Mouse (Mus musculus) liver, embryonic 13.5 days (tissue): ENCODE data around the gene Fam120b. TPM values are rescaled to one million over a fixed set of nuclear protein-coding genes. Genes with fewer than 3 reads are reported as not detected.

Experiments
- ATAC-seq: fragments of 200-750 bp; cut with Nextera tagmentation; 2 replicates; pipeline ENCODE4 v1.8.0; 2017; ENCODE audit warnings: low read depth, mild to moderate bottlenecking, moderate number of reproducible peaks, moderate library complexity
- DNase-seq: peaks from one replicate; pipeline ENCODE4 v3.0.0; 2022
- H3K27ac ChIP-seq: fragments of 300-500 bp; sonication (generic); 2 replicates; pipeline ENCODE4 v1.5.1; 2015; ENCODE audit warnings: moderate library complexity, mild to moderate bottlenecking, inconsistent platforms
- H3K27me3 ChIP-seq: fragments of 300-500 bp; sonication (generic); 2 replicates; pipeline ENCODE4 v1.6.1; 2015; ENCODE audit warnings: mild to moderate bottlenecking, inconsistent platforms
- H3K36me3 ChIP-seq: fragments of 300-500 bp; sonication (generic); 2 replicates; pipeline ENCODE4 v1.6.1; 2015; ENCODE audit warnings: mild to moderate bottlenecking, inconsistent platforms
- H3K4me1 ChIP-seq: fragments of 300-500 bp; sonication (generic); replicated peaks from 2 replicates; pipeline ENCODE4 v1.6.1; 2015; ENCODE audit warnings: inconsistent platforms
- H3K4me2 ChIP-seq: fragments of 300-500 bp; sonication (generic); 2 replicates; pipeline ENCODE4 v1.6.1; 2015; ENCODE audit warnings: inconsistent platforms, mild to moderate bottlenecking, moderate library complexity
- H3K4me3 ChIP-seq: fragments of 300-500 bp; sonication (generic); replicated peaks from 2 replicates; pipeline ENCODE4 v1.5.1; 2015; ENCODE audit warnings: mild to moderate bottlenecking, inconsistent platforms
- H3K9ac ChIP-seq: fragments of 300-500 bp; sonication (generic); 2 replicates; pipeline ENCODE4 v1.6.1; 2015; ENCODE audit warnings: mild to moderate bottlenecking, inconsistent platforms
- H3K9me3 ChIP-seq: fragments of 300-500 bp; sonication (generic); replicated peaks from 2 replicates; pipeline ENCODE4 v1.6.1; 2016; ENCODE audit warnings: inconsistent platforms
- WGBS: fragments of 180-500 bp; shearing (Covaris S2); methylation state at CpG from one replicate; pipeline ENCODE4 v1.1.7; 2015; ENCODE audit not compliant: insufficient replicate concordance; 5-methylcytosine and 5-hydroxymethylcytosine counted together
- polyA plus RNA-seq: library from polyadenylated mRNA; unstranded; fragments of >200 nt; fragmentation: Nextera tagmentation; extraction: Ambion mirVana; gene quantifications from 2 replicates; pipeline ENCODE4 v1.2.1, GENCODE M21; 2015

Fam120b gene
- polyA plus RNA-seq, 1 experiment from 2014 or later, result 6.3 TPM

DNA sequence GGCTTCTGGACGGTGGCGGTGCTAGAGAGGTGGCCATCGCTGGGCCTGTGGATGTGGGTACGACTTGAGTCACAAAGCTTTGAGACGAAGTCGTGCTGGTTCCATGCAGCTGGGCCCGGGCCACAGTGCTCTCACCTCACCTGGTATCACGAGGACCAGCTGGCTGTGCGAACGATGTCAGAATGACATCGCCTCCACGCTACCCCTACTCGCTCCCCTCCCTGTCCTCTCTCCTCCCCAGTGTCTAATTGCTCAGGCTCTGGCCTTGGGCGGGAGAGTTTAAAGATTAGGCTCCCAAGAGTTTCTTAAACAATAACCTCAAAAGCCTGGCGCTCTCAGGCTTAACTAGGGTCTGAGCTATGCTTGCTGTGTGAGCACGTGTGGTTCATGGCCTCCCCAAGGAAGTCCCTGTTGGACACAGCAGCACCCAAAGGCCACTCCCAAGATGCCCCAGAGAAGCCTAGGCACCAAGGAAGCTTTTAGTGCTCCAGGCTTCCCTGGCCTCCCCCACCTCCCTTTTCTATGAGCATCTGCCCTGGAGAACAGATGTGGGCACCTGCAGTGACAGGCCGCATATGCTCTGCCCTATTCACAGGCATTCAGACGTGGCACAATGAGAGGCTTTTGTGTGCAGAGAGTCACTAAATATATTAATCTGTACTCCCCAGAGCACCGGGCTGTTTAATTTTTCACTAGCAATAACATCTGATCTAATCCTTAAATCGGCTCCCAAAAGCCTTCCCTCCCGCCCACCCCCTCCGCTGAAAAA, 14.7 kb upstream of the Fam120b start:
- DNase-seq, result no peak
- Histone ChIP-seq H3K4me3 (peak overlapping the region; percentile 43), H3K9ac (no peak overlapping the region), H3K36me3 (no peaks in the 10 kb centered on the region), H3K27ac (no peak overlapping the region), H3K4me1 (peaks cover 15% of the 10 kb centered on the region), H3K4me2 (peak overlapping the region; percentile 57), H3K27me3 (peaks cover 78% of the 10 kb centered on the region), H3K9me3 (no peaks in the 10 kb centered on the region)
- ATAC-seq, result 0 out of 2 replicates have a peak, but pooled peaks have one; percentile 11
- WGBS, result 12% methylated on average over 22 of the region's 22 CpGs

DNA sequence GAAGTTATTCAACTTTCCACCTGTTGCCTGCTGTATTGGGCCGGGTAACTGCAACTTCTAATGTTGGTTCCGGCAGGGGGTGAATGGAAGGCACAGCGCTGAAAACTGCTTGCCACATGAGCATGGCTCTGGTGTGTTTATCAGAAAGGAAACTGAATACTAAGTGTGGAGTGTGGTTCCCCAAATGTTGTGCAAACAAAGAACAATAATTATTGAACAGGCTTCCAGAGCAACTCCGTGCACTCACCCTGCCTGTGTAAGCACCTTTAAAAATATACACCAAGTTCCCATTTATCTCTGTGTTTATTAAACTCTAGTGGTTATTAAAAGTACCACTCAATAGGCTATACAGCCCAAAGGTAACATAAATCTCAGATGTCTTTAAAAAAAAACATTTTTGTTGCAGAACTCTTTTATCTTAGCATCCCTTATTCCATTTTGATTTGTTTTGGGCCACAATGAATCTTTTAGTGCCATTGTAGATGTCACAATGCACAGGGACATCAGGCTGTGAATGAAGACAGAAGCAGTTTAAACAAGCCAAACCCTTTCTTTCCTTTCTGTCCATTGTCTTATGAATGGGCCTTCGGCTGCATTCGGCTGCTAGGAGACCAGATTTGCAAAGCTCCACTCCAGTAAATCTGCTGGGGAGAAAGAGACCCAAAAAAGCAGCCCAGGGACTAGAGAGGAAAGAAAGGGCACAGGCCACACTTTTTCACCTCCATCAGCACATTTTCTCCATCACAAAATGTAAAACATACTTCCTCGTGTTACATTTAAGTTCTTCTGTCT, 13.9 kb upstream of the Fam120b start:
- no peaks in the 10 kb centered on the region for H3K9me3 ChIP-seq
- H3K4me1 ChIP-seq, result peaks cover 9% of the 10 kb centered on the region; the same call in 1 of the 2 replicates
- peaks cover 75% of the 10 kb centered on the region for H3K27me3 ChIP-seq
- no peaks in the 10 kb centered on the region for H3K36me3 ChIP-seq
- ATAC-seq, result no peak
- H3K9ac ChIP-seq, result no peak overlapping the region
- no peak overlapping the region for H3K4me2 ChIP-seq
- 30% methylated on average over 7 of the region's 7 CpGs for WGBS
- no peak overlapping the region for H3K4me3 ChIP-seq
- H3K27ac ChIP-seq, result no peak overlapping the region
- no peak for DNase-seq

- DNase-seq (no peak), ATAC-seq (no peak)
- H3K9ac ChIP-seq, result no peak overlapping the region
- peaks cover 9% of the 10 kb centered on the region; the same call in 1 of the 2 replicates for H3K4me1 ChIP-seq
- H3K36me3 ChIP-seq, result no peaks in the 10 kb centered on the region
- H3K4me2 ChIP-seq, result no peak overlapping the region
- H3K27ac ChIP-seq, result no peak overlapping the region
- H3K4me3 ChIP-seq, result no peak overlapping the region
- H3K27me3 ChIP-seq, result peaks cover 62% of the 10 kb centered on the region
- WGBS, result 78% methylated on average over 5 of the region's 5 CpGs
- no peaks in the 10 kb centered on the region for H3K9me3 ChIP-seq
Measured at GRCm38 (mm10) chr17:15383360-15383759, 12.6 kb upstream of the Fam120b start.

- Histone ChIP-seq H3K4me3 (no peak overlapping the region), H3K4me2 (no peak overlapping the region), H3K9ac (no peak overlapping the region), H3K36me3 (no peaks in the 10 kb centered on the region), H3K9me3 (no peaks in the 10 kb centered on the region), H3K27ac (no peak overlapping the region), H3K27me3 (peaks cover 21% of the 10 kb centered on the region), H3K4me1 (no peaks in the 10 kb centered on the region)
- ATAC-seq (peak; percentile 29; the same call in 1 of the 2 replicates), DNase-seq (no peak)
- 50% methylated on average over 4 of the region's 4 CpGs for WGBS
Measured at GRCm38 (mm10) chr17:15388892-15389291, 7.1 kb upstream of the Fam120b start.

DNA sequence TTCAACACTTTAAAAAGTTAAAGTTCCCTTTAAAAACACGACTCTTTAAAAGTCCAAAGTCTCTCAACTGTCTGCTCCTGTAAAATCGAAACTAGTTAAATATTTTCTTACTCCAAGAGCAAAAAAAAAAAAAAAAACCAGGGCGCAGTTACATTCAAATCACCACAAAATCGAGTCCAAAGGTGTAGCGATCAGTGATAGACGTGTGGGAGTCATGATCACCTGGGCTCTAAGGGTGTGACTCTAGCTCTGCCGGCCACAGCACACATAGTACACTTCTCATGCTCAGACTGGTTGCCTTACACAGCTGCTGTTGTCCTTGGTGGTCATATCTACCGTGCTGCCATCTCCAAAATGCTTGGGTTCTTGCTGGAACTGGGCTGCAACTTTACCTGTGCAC, 6.6 kb upstream of the Fam120b start:
- Histone ChIP-seq H3K4me3 (no peak overlapping the region), H3K27ac (peak overlapping the region; percentile 44), H3K27me3 (peaks cover 18% of the 10 kb centered on the region; the same call in 1 of the 2 replicates), H3K4me2 (no peak overlapping the region), H3K4me1 (no peaks in the 10 kb centered on the region), H3K9ac (no peak overlapping the region), H3K9me3 (no peaks in the 10 kb centered on the region), H3K36me3 (no peaks in the 10 kb centered on the region)
- WGBS, result 49% methylated on average over 8 of the region's 8 CpGs
- no peak for DNase-seq
- ATAC-seq, result peak; percentile 77

DNA sequence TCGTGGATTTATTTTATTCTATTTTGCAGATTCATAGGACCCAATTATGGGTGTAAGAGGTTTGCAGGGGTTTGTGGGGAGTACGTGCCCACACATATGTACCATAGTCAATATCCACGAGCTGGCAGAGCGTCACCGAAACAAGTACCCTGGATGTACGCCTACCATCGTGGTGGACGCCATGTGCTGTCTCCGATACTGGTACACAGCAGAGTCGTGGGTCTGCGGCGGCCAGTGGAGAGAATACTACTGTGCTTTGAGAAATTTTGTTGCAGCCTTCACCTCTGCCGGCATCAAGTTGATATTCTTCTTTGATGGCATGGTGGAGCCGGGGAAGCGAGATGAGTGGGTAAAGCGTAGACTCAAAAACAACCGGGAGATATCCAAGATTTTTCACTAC, 5.7 kb downstream of the Fam120b start:
- 85% methylated on average over 17 of the region's 17 CpGs for WGBS
- Histone ChIP-seq H3K36me3 (peaks cover 28% of the 10 kb centered on the region), H3K4me3 (no peak overlapping the region), H3K4me2 (no peak overlapping the region), H3K27me3 (no peaks in the 10 kb centered on the region), H3K9me3 (no peaks in the 10 kb centered on the region), H3K9ac (no peak overlapping the region), H3K4me1 (peaks cover 8% of the 10 kb centered on the region), H3K27ac (no peak overlapping the region)
- no peak for ATAC-seq
- DNase-seq, result no peak

DNA sequence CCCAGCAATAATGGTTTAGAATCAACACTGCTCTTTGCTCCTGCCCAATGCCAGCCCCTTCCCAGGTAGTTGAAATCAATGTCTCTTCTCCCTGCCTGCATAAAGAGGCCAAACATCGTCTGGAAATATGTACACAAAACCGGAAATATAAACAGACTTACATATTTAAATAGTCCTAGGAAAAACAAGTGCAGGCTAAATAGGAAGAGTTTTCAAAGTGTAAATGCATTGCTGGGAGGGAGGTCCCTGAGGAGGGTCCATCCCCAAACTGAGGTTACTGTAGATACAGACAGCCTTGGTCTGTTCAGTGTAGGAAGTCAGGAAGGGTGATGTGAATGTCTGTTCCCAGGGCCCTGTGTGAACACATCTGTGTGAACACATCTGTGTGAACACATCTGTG, 10.6 kb downstream of the Fam120b start:
- Histone ChIP-seq H3K9me3 (no peaks in the 10 kb centered on the region), H3K4me1 (no peaks in the 10 kb centered on the region), H3K9ac (no peak overlapping the region), H3K4me3 (no peak overlapping the region), H3K27me3 (no peaks in the 10 kb centered on the region), H3K36me3 (peaks cover 55% of the 10 kb centered on the region), H3K4me2 (no peak overlapping the region), H3K27ac (no peak overlapping the region)
- 63% methylated on average over 2 of the region's 2 CpGs for WGBS
- no peak for DNase-seq
- no peak for ATAC-seq

GRCm38 (mm10) chr17:15409261-15409660, 13.3 kb downstream of the Fam120b start:
- Histone ChIP-seq H3K9me3 (no peaks in the 10 kb centered on the region), H3K36me3 (peaks cover 42% of the 10 kb centered on the region), H3K9ac (no peak overlapping the region), H3K4me3 (no peak overlapping the region), H3K27me3 (no peaks in the 10 kb centered on the region), H3K4me2 (no peak overlapping the region), H3K4me1 (no peaks in the 10 kb centered on the region), H3K27ac (no peak overlapping the region)
- 78% methylated on average over 10 of the region's 10 CpGs for WGBS
- no peak for ATAC-seq
- no peak for DNase-seq

GRCm38 (mm10) chr17:15410861-15411260, 14.9 kb downstream of the Fam120b start:
- Histone ChIP-seq H3K9me3 (no peaks in the 10 kb centered on the region), H3K4me3 (no peak overlapping the region), H3K36me3 (peaks cover 47% of the 10 kb centered on the region), H3K4me1 (no peaks in the 10 kb centered on the region), H3K9ac (no peak overlapping the region), H3K4me2 (no peak overlapping the region), H3K27me3 (no peaks in the 10 kb centered on the region), H3K27ac (no peak overlapping the region)
- no peak for ATAC-seq
- 78% methylated on average over 1 of the region's 1 CpGs for WGBS
- no peak for DNase-seq

GRCm38 (mm10) chr17:15416596-15417215, 20.7 kb downstream of the Fam120b start:
- Histone ChIP-seq H3K27me3 (no peaks in the 10 kb centered on the region), H3K9me3 (no peaks in the 10 kb centered on the region), H3K9ac (no peak overlapping the region), H3K4me2 (no peak overlapping the region), H3K4me3 (no peak overlapping the region), H3K36me3 (peaks cover 56% of the 10 kb centered on the region), H3K27ac (no peak overlapping the region), H3K4me1 (no peaks in the 10 kb centered on the region)
- WGBS, result 81% methylated on average over 12 of the region's 12 CpGs
- ATAC-seq (no peak), DNase-seq (no peak)

DNA sequence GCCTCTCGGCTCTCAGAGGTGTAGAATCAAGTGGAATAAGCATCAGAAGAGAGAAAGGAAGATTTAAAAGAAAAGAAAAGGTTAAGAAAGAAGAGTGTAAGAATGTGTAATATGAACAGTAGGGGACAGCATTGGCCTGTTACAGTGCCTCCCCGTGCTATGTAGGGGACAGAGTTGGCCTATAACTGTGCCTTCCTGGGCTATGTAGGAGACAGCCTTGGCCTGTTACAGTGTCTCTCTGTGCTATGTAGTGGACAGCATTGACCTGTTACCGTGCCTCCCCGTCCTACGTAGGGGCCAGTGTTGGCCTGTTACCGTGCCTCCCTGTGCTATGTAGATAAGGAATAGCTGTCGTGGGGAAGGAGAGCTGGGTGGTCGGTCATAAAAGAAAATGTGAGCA, 23.5 kb downstream of the Fam120b start:
- no peaks in the 10 kb centered on the region for H3K27me3 ChIP-seq
- H3K4me2 ChIP-seq, result no peak overlapping the region
- no peaks in the 10 kb centered on the region for H3K4me1 ChIP-seq
- H3K4me3 ChIP-seq, result no peak overlapping the region
- H3K27ac ChIP-seq, result no peak overlapping the region
- WGBS, result 55% methylated on average over 8 of the region's 8 CpGs
- no peaks in the 10 kb centered on the region for H3K9me3 ChIP-seq
- peaks cover 68% of the 10 kb centered on the region for H3K36me3 ChIP-seq
- H3K9ac ChIP-seq, result no peak overlapping the region
- ATAC-seq, result no peak
- DNase-seq, result no peak
